Mouse (Mus musculus) heart, embryonic 16.5 days (tissue): ENCODE measurements at regions not wholly inside any gene's neighbourhood (a gene's known extent, or its start where the extent isn't known, plus 50 kb on each side); places are given as distances from the start of the nearest gene placed in this dataset.

Experiments used
- ATAC-seq: fragments of 200-750 bp; cut with Nextera tagmentation; replicated peaks from 2 replicates; pipeline ENCODE4 v1.8.0; 2017; ENCODE audit warnings: moderate number of reproducible peaks; ENCODE audit not compliant: insufficient read depth, low FRiP score; ENCODE audit errors: extremely low read depth
- H3K27ac ChIP-seq: fragments of 300-500 bp; sonication (generic); 2 replicates; pipeline ENCODE4 v1.5.1; 2014; ENCODE audit warnings: mild to moderate bottlenecking, low read length, control low read depth, moderate library complexity
- H3K27me3 ChIP-seq: fragments of 300-500 bp; sonication (generic); 2 replicates; pipeline ENCODE4 v1.6.1; 2014; ENCODE audit warnings: low read length, mixed read lengths; ENCODE audit not compliant: control insufficient read depth, insufficient read depth
- H3K36me3 ChIP-seq: fragments of 300-500 bp; sonication (generic); 2 replicates; pipeline ENCODE4 v1.6.1; 2014; ENCODE audit not compliant: control insufficient read depth, insufficient read depth
- H3K4me1 ChIP-seq: fragments of 300-500 bp; sonication (generic); 2 replicates; pipeline ENCODE4 v1.6.1; 2014; ENCODE audit warnings: low read length, mixed read lengths; ENCODE audit not compliant: control insufficient read depth, insufficient read depth
- H3K4me2 ChIP-seq: fragments of 300-500 bp; sonication (generic); 2 replicates; pipeline ENCODE4 v1.6.1; 2014; ENCODE audit warnings: low read depth, mild to moderate bottlenecking, control low read depth, low read length
- H3K4me3 ChIP-seq: fragments of 300-500 bp; sonication (generic); 2 replicates; pipeline ENCODE4 v1.5.1; 2014; ENCODE audit warnings: mild to moderate bottlenecking, control low read depth, low read length
- H3K9ac ChIP-seq: fragments of 300-500 bp; sonication (generic); 2 replicates; pipeline ENCODE4 v1.6.1; 2014; ENCODE audit warnings: low read length, control low read depth
- H3K9me3 ChIP-seq: fragments of 300-500 bp; sonication (generic); replicated peaks from 2 replicates; pipeline ENCODE4 v1.6.1; 2016; ENCODE audit warnings: low read length; ENCODE audit not compliant: control insufficient read depth
- WGBS: fragments of 180-500 bp; shearing (Covaris S2); extraction: QIAGEN DNeasy Blood & Tissue Kit; methylation state at CpG from one replicate; pipeline ENCODE4 v1.1.7; 2014; 5-methylcytosine and 5-hydroxymethylcytosine counted together

DNA sequence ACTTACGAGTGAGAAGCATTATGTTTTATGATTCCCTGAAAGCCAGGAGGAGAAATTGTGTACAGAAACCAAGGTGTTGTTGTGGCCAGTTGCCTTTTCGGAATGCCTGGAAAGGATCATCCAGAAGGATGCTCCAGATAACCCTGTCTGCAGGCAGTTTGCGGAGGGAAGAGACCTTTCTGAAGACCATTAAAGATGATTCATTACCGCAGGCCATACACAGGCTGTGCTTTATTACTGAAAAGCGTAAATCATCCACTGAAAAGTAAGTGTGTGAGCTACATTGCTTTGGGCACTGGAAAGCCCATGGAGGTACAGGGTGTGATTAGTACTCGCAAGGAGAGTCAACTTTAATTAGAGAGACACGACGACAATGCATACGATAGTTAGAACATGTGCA, 191.7 kb upstream of the Jag1 start:
- H3K4me3 ChIP-seq = no peak overlapping the region

GRCm38 (mm10) chr2:137301474-137302267, 185.2 kb upstream of the Jag1 start:
- no peaks in the 10 kb centered on the region for H3K27me3 ChIP-seq
- ATAC-seq = no peak
- no peaks in the 10 kb centered on the region for H3K36me3 ChIP-seq
- H3K27ac ChIP-seq = no peak overlapping the region
- WGBS = 56% methylated on average over 4 of the region's 4 CpGs
- no peak overlapping the region for H3K4me2 ChIP-seq
- no peak overlapping the region for H3K9ac ChIP-seq
- 0 out of 2 replicates have a peak, but pooled peaks cover 2% of the 10 kb centered on the region for H3K9me3 ChIP-seq
- no peaks in the 10 kb centered on the region for H3K4me1 ChIP-seq
- no peak overlapping the region for H3K4me3 ChIP-seq

More for the DNA sequence above, 191.7 kb upstream of the Jag1 start:
- WGBS = 76% methylated on average over 9 of the region's 9 CpGs
- H3K4me1 ChIP-seq = no peaks in the 10 kb centered on the region
- H3K4me2 ChIP-seq = no peak overlapping the region
- no peak overlapping the region for H3K9ac ChIP-seq
- ATAC-seq = no peak
- H3K9me3 ChIP-seq = 0 out of 2 replicates have a peak, but pooled peaks cover 2% of the 10 kb centered on the region
- H3K36me3 ChIP-seq = no peaks in the 10 kb centered on the region
- H3K27ac ChIP-seq = no peak overlapping the region
- H3K27me3 ChIP-seq = no peaks in the 10 kb centered on the region

DNA sequence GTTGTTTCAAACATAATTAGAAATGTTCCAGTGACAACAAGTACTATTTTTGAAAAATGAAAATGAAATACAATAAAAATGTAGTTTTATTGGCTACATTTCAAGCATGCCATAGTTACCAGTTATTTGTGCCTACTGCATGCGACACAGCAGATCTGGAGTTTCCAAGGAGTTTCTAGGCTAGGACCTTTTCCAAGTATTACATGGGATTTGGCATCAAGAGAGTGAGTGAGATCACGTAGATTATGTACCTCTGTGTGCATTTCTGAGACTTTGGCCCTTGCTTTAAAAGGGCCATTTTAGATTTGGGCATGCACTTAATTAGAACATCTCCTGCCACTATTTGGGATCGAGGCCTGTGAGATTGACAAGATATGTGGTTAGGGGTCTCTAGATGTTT, 172.8 kb upstream of the Jag1 start:
- Histone ChIP-seq H3K36me3 (no peaks in the 10 kb centered on the region), H3K9me3 (no peaks in the 10 kb centered on the region), H3K4me1 (no peaks in the 10 kb centered on the region), H3K27ac (no peak overlapping the region), H3K4me2 (no peak overlapping the region), H3K27me3 (no peaks in the 10 kb centered on the region), H3K9ac (no peak overlapping the region), H3K4me3 (no peak overlapping the region)
- WGBS = 81% methylated on average over 3 of the region's 3 CpGs
- ATAC-seq = no peak

GRCm38 (mm10) chr2:137271575-137272180, 155.2 kb upstream of the Jag1 start:
- WGBS = 52% methylated on average over 5 of the region's 5 CpGs

DNA sequence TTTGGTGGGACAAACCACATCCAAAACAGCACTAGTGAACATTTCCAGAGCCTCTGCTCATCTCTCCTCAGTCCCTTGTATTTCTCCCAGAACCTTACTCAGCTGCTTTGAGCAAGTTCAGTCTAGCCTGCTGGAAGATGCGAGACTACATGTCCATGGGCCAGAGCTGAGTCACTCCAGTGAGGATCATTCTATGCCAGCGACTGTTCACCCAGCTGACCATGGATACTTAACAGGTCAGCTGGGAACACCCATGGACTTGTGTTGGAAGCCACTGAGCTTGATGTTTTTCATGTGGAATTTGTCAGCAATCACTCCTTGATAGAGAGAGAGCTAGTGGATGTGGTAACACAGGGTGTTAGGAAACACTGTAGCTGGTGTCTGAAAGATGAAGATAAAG, 146.5 kb upstream of the Jag1 start:
- H3K9ac ChIP-seq = no peak overlapping the region
- WGBS = 63% methylated on average over 2 of the region's 2 CpGs

More at GRCm38 (mm10) chr2:137271575-137272180, 155.2 kb upstream of the Jag1 start:
- no peak overlapping the region for H3K4me3 ChIP-seq
- H3K4me2 ChIP-seq = no peak overlapping the region
- no peaks in the 10 kb centered on the region for H3K27me3 ChIP-seq
- no peak overlapping the region for H3K9ac ChIP-seq
- H3K27ac ChIP-seq = no peak overlapping the region
- ATAC-seq = peak; percentile 76; the same call in 1 of the 2 replicates
- H3K36me3 ChIP-seq = no peaks in the 10 kb centered on the region
- H3K9me3 ChIP-seq = no peaks in the 10 kb centered on the region
- H3K4me1 ChIP-seq = no peaks in the 10 kb centered on the region

GRCm38 (mm10) chr2:137257847-137258515, 141.5 kb upstream of the Jag1 start:
- no peaks in the 10 kb centered on the region for H3K9me3 ChIP-seq
- ATAC-seq = no peak
- H3K4me1 ChIP-seq = no peaks in the 10 kb centered on the region
- no peak overlapping the region for H3K4me2 ChIP-seq
- no peaks in the 10 kb centered on the region for H3K27me3 ChIP-seq
- H3K27ac ChIP-seq = no peak overlapping the region
- WGBS = 89% methylated on average over 8 of the region's 8 CpGs
- H3K4me3 ChIP-seq = no peak overlapping the region
- H3K9ac ChIP-seq = no peak overlapping the region
- H3K36me3 ChIP-seq = no peaks in the 10 kb centered on the region

More for the DNA sequence above, 146.5 kb upstream of the Jag1 start:
- H3K4me1 ChIP-seq = no peaks in the 10 kb centered on the region
- no peaks in the 10 kb centered on the region for H3K27me3 ChIP-seq
- no peak overlapping the region for H3K27ac ChIP-seq
- no peaks in the 10 kb centered on the region for H3K36me3 ChIP-seq
- no peaks in the 10 kb centered on the region for H3K9me3 ChIP-seq
- no peak for ATAC-seq
- no peak overlapping the region for H3K4me2 ChIP-seq
- H3K4me3 ChIP-seq = no peak overlapping the region

GRCm38 (mm10) chr2:137247931-137248330, 131.5 kb upstream of the Jag1 start:
- no peaks in the 10 kb centered on the region for H3K4me1 ChIP-seq
- H3K27me3 ChIP-seq = no peaks in the 10 kb centered on the region
- H3K9me3 ChIP-seq = no peaks in the 10 kb centered on the region
- H3K4me2 ChIP-seq = no peak overlapping the region
- H3K4me3 ChIP-seq = no peak overlapping the region
- no peaks in the 10 kb centered on the region for H3K36me3 ChIP-seq
- ATAC-seq = no peak
- no peak overlapping the region for H3K27ac ChIP-seq
- H3K9ac ChIP-seq = no peak overlapping the region
- WGBS = 69% methylated on average over 7 of the region's 7 CpGs

DNA sequence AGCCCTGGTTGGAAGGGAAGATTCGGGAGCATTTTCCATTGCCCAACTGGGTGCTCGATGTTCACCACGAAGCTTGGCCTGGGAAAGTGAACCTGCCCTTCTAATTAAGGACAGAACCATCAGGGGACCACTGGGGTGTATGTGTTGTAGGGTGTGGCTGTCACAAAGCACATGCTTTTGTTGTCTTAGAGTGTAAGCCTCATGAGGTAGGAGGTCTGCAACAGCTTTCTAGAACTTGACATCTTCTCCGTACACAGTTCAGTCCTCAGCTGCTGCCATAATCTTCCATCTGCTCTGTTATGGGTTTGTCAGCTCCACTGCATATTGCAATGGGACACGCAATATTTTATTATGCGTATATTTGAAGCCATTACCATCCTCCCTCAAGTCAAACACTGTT, 127.9 kb upstream of the Jag1 start:
- no peak overlapping the region for H3K27ac ChIP-seq
- H3K36me3 ChIP-seq = no peaks in the 10 kb centered on the region
- no peak overlapping the region for H3K4me3 ChIP-seq
- no peaks in the 10 kb centered on the region for H3K4me1 ChIP-seq
- H3K27me3 ChIP-seq = no peaks in the 10 kb centered on the region
- H3K9me3 ChIP-seq = no peaks in the 10 kb centered on the region
- no peak overlapping the region for H3K4me2 ChIP-seq
- 83% methylated on average over 6 of the region's 6 CpGs for WGBS
- no peak for ATAC-seq
- no peak overlapping the region for H3K9ac ChIP-seq

DNA sequence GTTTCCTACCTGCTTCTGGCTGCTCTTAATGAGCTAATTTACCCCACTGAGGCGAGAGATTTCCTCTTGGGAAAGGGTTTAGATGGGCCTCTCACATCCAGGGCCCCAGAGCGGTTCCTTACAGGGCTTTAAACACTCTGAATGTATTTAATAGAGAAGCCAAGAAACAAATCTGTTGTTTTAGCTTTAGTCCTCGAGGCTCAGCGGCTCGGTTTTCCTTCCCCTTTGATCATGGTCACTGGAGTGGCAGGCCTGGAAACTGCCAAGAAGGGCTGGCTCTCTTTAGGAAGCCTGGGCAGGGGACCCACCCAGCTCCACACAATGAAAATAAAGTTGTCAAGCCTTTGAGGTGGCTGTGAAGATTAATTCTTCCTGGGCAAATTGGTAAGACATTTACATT, 127.5 kb upstream of the Jag1 start:
- WGBS = 37% methylated on average over 5 of the region's 5 CpGs
- Histone ChIP-seq H3K9ac (no peak overlapping the region), H3K27me3 (no peaks in the 10 kb centered on the region), H3K36me3 (no peaks in the 10 kb centered on the region), H3K27ac (no peak overlapping the region), H3K4me3 (no peak overlapping the region), H3K9me3 (no peaks in the 10 kb centered on the region), H3K4me1 (no peaks in the 10 kb centered on the region), H3K4me2 (no peak overlapping the region)
- no peak for ATAC-seq
